Mouse (Mus musculus): ENCODE data around the gene Vasp. TPM values are rescaled to one million over a fixed set of nuclear protein-coding genes. Genes with fewer than 3 reads are reported as not detected.

Gene Vasp
- total and polyA plus RNA-seq, 2 experiments from 2014 or later: 35.5 to 62.6 TPM

DNA sequence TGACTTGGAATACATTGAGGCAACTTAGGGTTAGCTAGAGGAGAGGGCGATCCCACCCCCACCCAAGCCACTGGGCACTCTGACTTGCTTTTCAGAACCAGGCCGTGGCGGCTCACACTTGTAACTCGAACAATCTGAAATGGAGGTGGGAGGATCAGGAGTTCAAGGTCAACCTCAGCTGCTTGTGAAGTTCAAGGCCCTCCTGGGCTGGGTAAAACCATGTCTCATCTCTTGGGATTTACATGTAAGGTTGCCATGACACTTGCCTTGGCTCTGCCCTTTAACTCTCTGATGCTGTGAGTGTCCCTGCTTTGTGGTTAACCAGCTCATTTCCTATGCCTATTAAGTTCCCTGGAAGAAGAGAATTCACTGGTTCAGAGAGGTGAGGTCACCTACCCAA is 62.1 kb downstream of the Vasp start:
- no peaks in the 10 kb centered on the region for H3K4me1 ChIP-seq (ENCODE audit: insufficient read depth, low read length)

DNA sequence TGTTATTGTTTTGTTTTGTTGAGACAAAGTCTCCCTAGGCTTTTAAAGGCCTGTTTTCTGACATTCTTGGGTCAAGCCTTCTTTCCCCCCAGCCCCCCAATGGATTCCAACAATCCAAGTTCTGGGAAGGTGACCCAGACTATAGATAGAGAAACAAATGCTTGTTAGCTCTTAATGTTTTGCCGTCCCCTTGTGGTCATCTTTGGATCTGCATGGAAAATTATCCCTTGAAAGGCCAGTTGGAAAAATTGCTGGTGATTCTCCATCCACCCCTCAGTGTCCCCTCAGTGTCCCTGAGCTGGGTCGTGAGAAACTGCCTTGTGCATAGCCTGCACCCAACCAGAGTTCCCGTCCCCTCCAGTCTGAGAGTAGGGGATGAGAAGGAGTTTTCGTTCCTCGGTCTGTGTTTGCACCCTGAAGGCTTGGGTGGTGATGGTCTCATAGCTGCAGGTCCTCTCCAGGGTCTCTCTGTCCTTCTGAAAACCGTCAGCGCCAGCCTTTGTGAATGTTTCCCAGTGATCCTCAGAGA is 62.6 kb downstream of the Vasp start:
- TF ChIP-seq CTCF (IDR thresholded peaks at IDR 0.05; ENCODE audit: low read depth): peak; percentile 92
- Histone ChIP-seq H3K27ac (no peak overlapping the region), H3K9me3 (ENCODE audit: low read length) (no peaks in the 10 kb centered on the region), H3K4me1 (ENCODE audit: insufficient read depth, low read length) (no peaks in the 10 kb centered on the region), H3K9ac (replicated peaks; ENCODE audit: low read length) (no peak overlapping the region), H3K4me2 (ENCODE audit: low read depth, low read length) (no peak overlapping the region), H3K4me3 (ENCODE audit: low read length) (no peak overlapping the region), H3K36me3 (ENCODE audit: insufficient read depth, low read length) (peaks cover 7% of the 10 kb centered on the region), H3K27me3 (ENCODE audit: insufficient read depth, low read length) (no peaks in the 10 kb centered on the region)
- 51% methylated on average over 7 of the region's 7 CpGs for WGBS
- DNase-seq (ENCODE audit: low spot score): peak; percentile 71
- ATAC-seq: no peak

More for the DNA sequence above, 62.1 kb downstream of the Vasp start:
- H3K9ac ChIP-seq (replicated peaks; ENCODE audit: low read length): no peak overlapping the region
- H3K27me3 ChIP-seq (ENCODE audit: insufficient read depth, low read length): no peaks in the 10 kb centered on the region
- H3K36me3 ChIP-seq (ENCODE audit: insufficient read depth, low read length): peaks cover 5% of the 10 kb centered on the region; the same call in 1 of the 2 replicates
- no peaks in the 10 kb centered on the region for H3K9me3 ChIP-seq (ENCODE audit: low read length)
- 85% methylated on average over 4 of the region's 4 CpGs for WGBS
- no peak for TF ChIP-seq CTCF (IDR thresholded peaks at IDR 0.05; ENCODE audit: low read depth)
- ATAC-seq (no peak), DNase-seq (ENCODE audit: low spot score) (no peak)
- H3K4me2 ChIP-seq (ENCODE audit: low read depth, low read length): no peak overlapping the region
- H3K4me3 ChIP-seq (ENCODE audit: low read length): no peak overlapping the region
- H3K27ac ChIP-seq: no peak overlapping the region

DNA sequence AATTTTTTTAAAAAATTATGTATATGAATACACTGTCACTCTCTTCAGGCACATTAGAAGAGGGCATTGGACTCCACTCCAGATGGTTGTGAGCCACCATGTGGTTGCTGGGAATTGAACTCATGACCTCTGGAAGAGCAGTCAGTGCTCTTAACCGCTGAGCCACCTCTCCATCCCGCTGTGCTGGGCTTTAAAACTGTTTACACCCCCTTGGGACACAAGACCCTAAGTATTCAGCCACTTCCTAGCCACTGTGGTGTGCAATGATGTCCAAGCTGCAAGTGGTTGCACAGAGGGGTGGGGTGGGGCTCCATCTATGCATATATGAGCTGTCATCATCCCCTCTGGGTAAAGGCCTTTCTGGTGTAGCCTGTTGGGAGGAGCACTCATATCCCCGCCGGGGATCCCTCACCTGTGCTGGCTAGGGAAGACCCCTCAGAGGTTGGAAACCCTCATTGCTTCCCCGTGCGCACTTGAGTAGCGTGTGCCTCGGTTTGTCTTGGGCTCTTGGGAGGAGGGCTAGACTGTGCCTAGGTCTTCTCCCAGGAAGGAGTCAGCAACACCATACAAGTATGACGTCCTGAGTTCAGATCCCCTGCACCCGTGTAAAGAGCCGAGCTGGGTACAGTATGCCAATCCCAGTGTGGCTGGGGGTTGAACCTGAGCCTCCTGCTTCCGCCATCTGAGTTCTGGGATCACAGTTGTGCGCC is 63.3 kb downstream of the Vasp start:
- no peaks in the 10 kb centered on the region for H3K27me3 ChIP-seq (ENCODE audit: insufficient read depth, low read length)
- TF ChIP-seq CTCF (IDR thresholded peaks at IDR 0.05; ENCODE audit: low read depth): no peak
- H3K36me3 ChIP-seq (ENCODE audit: insufficient read depth, low read length): peaks cover 10% of the 10 kb centered on the region
- no peak overlapping the region for H3K4me2 ChIP-seq (ENCODE audit: low read depth, low read length)
- no peak overlapping the region for H3K9ac ChIP-seq (replicated peaks; ENCODE audit: low read length)
- 81% methylated on average over 13 of the region's 13 CpGs for WGBS
- no peak for DNase-seq (ENCODE audit: low spot score)
- H3K4me3 ChIP-seq (ENCODE audit: low read length): no peak overlapping the region
- H3K9me3 ChIP-seq (ENCODE audit: low read length): no peaks in the 10 kb centered on the region
- no peak overlapping the region for H3K27ac ChIP-seq
- no peaks in the 10 kb centered on the region for H3K4me1 ChIP-seq (ENCODE audit: insufficient read depth, low read length)
- ATAC-seq: no peak

Other genes starting within 250 kb of the Vasp start
- gene Foxa3, start 248.3 kb downstream of the Vasp start, total RNA-seq (2014; rRNA removed): not detected in 2 replicates
- gene Foxa3, start 248.3 kb downstream of the Vasp start, polyA plus RNA-seq (2015; fragmentation: Nextera tagmentation; extraction: Ambion mirVana): not detected in 2 replicates
- 85.4 and 88.0 TPM in 2 replicates for gene Sympk, start 247.4 kb downstream of the Vasp start, total RNA-seq (2014; rRNA removed)
- 19.2 TPM in 2 replicates for gene Sympk, start 247.4 kb downstream of the Vasp start, polyA plus RNA-seq (2015; fragmentation: Nextera tagmentation; extraction: Ambion mirVana)
- gene Rsph6a, start 217.1 kb downstream of the Vasp start, total RNA-seq (2014; rRNA removed): not detected in 2 replicates
- 0.19 and 0.44 TPM in 2 replicates for gene Rsph6a, start 217.1 kb downstream of the Vasp start, polyA plus RNA-seq (2015; fragmentation: Nextera tagmentation; extraction: Ambion mirVana)
- 145 and 151 TPM in 2 replicates for gene Dmwd, start 195.6 kb downstream of the Vasp start, total RNA-seq (2014; rRNA removed)
- 28.9 and 30.9 TPM in 2 replicates for gene Dmwd, start 195.6 kb downstream of the Vasp start, polyA plus RNA-seq (2015; fragmentation: Nextera tagmentation; extraction: Ambion mirVana)
- gene Dmpk, start 188.0 kb downstream of the Vasp start, total RNA-seq (2014; rRNA removed): 19.5 and 27.8 TPM in 2 replicates
- gene Dmpk, start 188.0 kb downstream of the Vasp start, polyA plus RNA-seq (2015; fragmentation: Nextera tagmentation; extraction: Ambion mirVana): 4.8 and 5.6 TPM in 2 replicates
- 10.3 and 12.1 TPM in 2 replicates for gene Six5, start 177.2 kb downstream of the Vasp start, total RNA-seq (2014; rRNA removed)
- 1.4 and 1.5 TPM in 2 replicates for gene Six5, start 177.2 kb downstream of the Vasp start, polyA plus RNA-seq (2015; fragmentation: Nextera tagmentation; extraction: Ambion mirVana)
- 4.6 and 6.3 TPM in 2 replicates for gene Gm4969, start 153.4 kb downstream of the Vasp start, total RNA-seq (2014; rRNA removed)
- gene Gm4969, start 153.4 kb downstream of the Vasp start, polyA plus RNA-seq (2015; fragmentation: Nextera tagmentation; extraction: Ambion mirVana): 7.7 and 7.9 TPM in 2 replicates
- 19.6 and 23.8 TPM in 2 replicates for gene Fbxo46, start 152.0 kb downstream of the Vasp start, total RNA-seq (2014; rRNA removed)
- gene Fbxo46, start 152.0 kb downstream of the Vasp start, polyA plus RNA-seq (2015; fragmentation: Nextera tagmentation; extraction: Ambion mirVana): 7.7 and 9.0 TPM in 2 replicates
- gene Qpctl, start 122.5 kb downstream of the Vasp start, total RNA-seq (2014; rRNA removed): 17.3 and 18.3 TPM in 2 replicates
- 24.7 and 25.5 TPM in 2 replicates for gene Qpctl, start 122.5 kb downstream of the Vasp start, polyA plus RNA-seq (2015; fragmentation: Nextera tagmentation; extraction: Ambion mirVana)
- 34.1 and 42.9 TPM in 2 replicates for gene Snrpd2, start 122.1 kb downstream of the Vasp start, total RNA-seq (2014; rRNA removed)
- 114 and 118 TPM in 2 replicates for gene Snrpd2, start 122.1 kb downstream of the Vasp start, polyA plus RNA-seq (2015; fragmentation: Nextera tagmentation; extraction: Ambion mirVana)
- gene Gipr, start 105.7 kb downstream of the Vasp start, total RNA-seq (2014; rRNA removed): 2.0 and 3.0 TPM in 2 replicates
- 0.85 and 1.3 TPM in 2 replicates for gene Gipr, start 105.7 kb downstream of the Vasp start, polyA plus RNA-seq (2015; fragmentation: Nextera tagmentation; extraction: Ambion mirVana)
- gene Eml2, start 95.4 kb downstream of the Vasp start, total RNA-seq (2014; rRNA removed): 88.2 and 103 TPM in 2 replicates
- gene Eml2, start 95.4 kb downstream of the Vasp start, polyA plus RNA-seq (2015; fragmentation: Nextera tagmentation; extraction: Ambion mirVana): 15.0 and 18.9 TPM in 2 replicates
- gene Gpr4, start 59.3 kb downstream of the Vasp start, total RNA-seq (2014; rRNA removed): 3.8 and 4.5 TPM in 2 replicates
- gene Gpr4, start 59.3 kb downstream of the Vasp start, polyA plus RNA-seq (2015; fragmentation: Nextera tagmentation; extraction: Ambion mirVana): 4.1 and 4.4 TPM in 2 replicates
- gene Opa3, start 43.5 kb downstream of the Vasp start, total RNA-seq (2014; rRNA removed): 44.2 and 47.7 TPM in 2 replicates
- 34.6 and 37.1 TPM in 2 replicates for gene Opa3, start 43.5 kb downstream of the Vasp start, polyA plus RNA-seq (2015; fragmentation: Nextera tagmentation; extraction: Ambion mirVana)
- 2.1 and 2.9 TPM in 2 replicates for gene Ppm1n, start 8.2 kb upstream of the Vasp start, total RNA-seq (2014; rRNA removed)
- 2.0 and 2.5 TPM in 2 replicates for gene Ppm1n, start 8.2 kb upstream of the Vasp start, polyA plus RNA-seq (2015; fragmentation: Nextera tagmentation; extraction: Ambion mirVana)
- gene Rtn2, start 10.8 kb upstream of the Vasp start, total RNA-seq (2014; rRNA removed): 151 and 155 TPM in 2 replicates
- gene Rtn2, start 10.8 kb upstream of the Vasp start, polyA plus RNA-seq (2015; fragmentation: Nextera tagmentation; extraction: Ambion mirVana): 98.4 and 101 TPM in 2 replicates
- 0.31 and 1.0 TPM in 2 replicates for gene Fosb, start 38.2 kb upstream of the Vasp start, total RNA-seq (2014; rRNA removed)
- 0.09 and 0.11 TPM in 2 replicates for gene Fosb, start 38.2 kb upstream of the Vasp start, polyA plus RNA-seq (2015; fragmentation: Nextera tagmentation; extraction: Ambion mirVana)
- gene Ercc1, start 73.0 kb upstream of the Vasp start, total RNA-seq (2014; rRNA removed): 44.1 and 46.1 TPM in 2 replicates
- gene Ercc1, start 73.0 kb upstream of the Vasp start, polyA plus RNA-seq (2015; fragmentation: Nextera tagmentation; extraction: Ambion mirVana): 69.0 and 74.2 TPM in 2 replicates
- gene Cd3eap, start 87.7 kb upstream of the Vasp start, total RNA-seq (2014; rRNA removed): 11.1 and 12.4 TPM in 2 replicates
- gene Cd3eap, start 87.7 kb upstream of the Vasp start, polyA plus RNA-seq (2015; fragmentation: Nextera tagmentation; extraction: Ambion mirVana): 17.9 and 19.3 TPM in 2 replicates
- gene Ppp1r13l, start 87.9 kb upstream of the Vasp start, total RNA-seq (2014; rRNA removed): 0.68 and 1.0 TPM in 2 replicates
- gene Ppp1r13l, start 87.9 kb upstream of the Vasp start, polyA plus RNA-seq (2015; fragmentation: Nextera tagmentation; extraction: Ambion mirVana): 1.0 and 1.2 TPM in 2 replicates
- gene Ercc2, start 110.2 kb upstream of the Vasp start, total RNA-seq (2014; rRNA removed): 57.3 and 65.1 TPM in 2 replicates
- gene Ercc2, start 110.2 kb upstream of the Vasp start, polyA plus RNA-seq (2015; fragmentation: Nextera tagmentation; extraction: Ambion mirVana): 18.6 and 19.9 TPM in 2 replicates
- gene Klc3, start 132.3 kb upstream of the Vasp start, total RNA-seq (2014; rRNA removed): 2.3 and 2.9 TPM in 2 replicates
- gene Klc3, start 132.3 kb upstream of the Vasp start, polyA plus RNA-seq (2015; fragmentation: Nextera tagmentation; extraction: Ambion mirVana): 1.7 and 2.7 TPM in 2 replicates
- gene Ckm, start 133.0 kb upstream of the Vasp start, total RNA-seq (2014; rRNA removed): 3.9 and 27.4 TPM in 2 replicates
- 0.14 and 0.30 TPM in 2 replicates for gene Ckm, start 133.0 kb upstream of the Vasp start, polyA plus RNA-seq (2015; fragmentation: Nextera tagmentation; extraction: Ambion mirVana)
- gene Mark4, start 187.0 kb upstream of the Vasp start, total RNA-seq (2014; rRNA removed): 60.3 and 60.5 TPM in 2 replicates
- gene Mark4, start 187.0 kb upstream of the Vasp start, polyA plus RNA-seq (2015; fragmentation: Nextera tagmentation; extraction: Ambion mirVana): 16.2 and 18.1 TPM in 2 replicates
- 0.61 and 1.3 TPM in 2 replicates for gene Exoc3l2, start 191.5 kb upstream of the Vasp start, total RNA-seq (2014; rRNA removed)
- 2.0 and 2.3 TPM in 2 replicates for gene Exoc3l2, start 191.5 kb upstream of the Vasp start, polyA plus RNA-seq (2015; fragmentation: Nextera tagmentation; extraction: Ambion mirVana)
- gene Bloc1s3, start 236.6 kb upstream of the Vasp start, total RNA-seq (2014; rRNA removed): 18.8 and 22.4 TPM in 2 replicates
- gene Bloc1s3, start 236.6 kb upstream of the Vasp start, polyA plus RNA-seq (2015; fragmentation: Nextera tagmentation; extraction: Ambion mirVana): 3.8 and 4.3 TPM in 2 replicates
- 26.4 and 46.5 TPM in 2 replicates for gene Trappc6a, start 236.6 kb upstream of the Vasp start, total RNA-seq (2014; rRNA removed)
- 42.8 and 44.3 TPM in 2 replicates for gene Trappc6a, start 236.6 kb upstream of the Vasp start, polyA plus RNA-seq (2015; fragmentation: Nextera tagmentation; extraction: Ambion mirVana)
- 1.9 and 4.4 TPM in 2 replicates for gene Nkpd1, start 246.0 kb upstream of the Vasp start, total RNA-seq (2014; rRNA removed)
- gene Nkpd1, start 246.0 kb upstream of the Vasp start, polyA plus RNA-seq (2015; fragmentation: Nextera tagmentation; extraction: Ambion mirVana): 1.3 TPM in 2 replicates

All from hindbrain, postnatal 0 days (tissue).